Mouse (Mus musculus) cerebellum, postnatal 36 days (tissue): ENCODE results near the gene Kdm2b.

ENCODE experiments used
- DNase-seq, 2 experiments: peaks; one replicate each; pipeline ENCODE4 v3.0.0; 2021 to 2022; ENCODE audit warnings: mixed read lengths in 2 of 2

Kdm2b gene

GRCm38 (mm10) chr5:122972116-122972515, 17.5 kb downstream of the Kdm2b start:
- peak; percentile 81 for DNase-seq

DNA sequence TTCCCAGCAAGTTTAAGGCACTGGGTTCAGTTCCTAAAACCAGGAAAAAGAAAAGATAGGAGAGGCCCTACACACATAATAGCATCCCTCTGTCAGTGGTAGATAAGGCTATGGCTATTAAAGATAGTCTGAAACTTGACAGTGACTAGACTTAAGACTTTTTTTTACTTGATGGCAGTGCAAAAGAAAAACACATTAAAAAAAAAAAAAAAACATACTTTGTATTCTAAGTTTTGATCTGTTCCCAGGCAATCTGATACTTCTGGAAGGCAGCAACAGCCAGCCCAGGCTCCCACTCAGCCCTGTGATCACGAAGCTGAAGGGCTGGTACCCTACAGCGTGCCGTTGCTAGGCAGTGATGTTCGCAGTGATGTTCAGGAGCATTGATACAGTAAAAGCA, 18.2 kb downstream of the Kdm2b start:
- DNase-seq: no peak

DNA sequence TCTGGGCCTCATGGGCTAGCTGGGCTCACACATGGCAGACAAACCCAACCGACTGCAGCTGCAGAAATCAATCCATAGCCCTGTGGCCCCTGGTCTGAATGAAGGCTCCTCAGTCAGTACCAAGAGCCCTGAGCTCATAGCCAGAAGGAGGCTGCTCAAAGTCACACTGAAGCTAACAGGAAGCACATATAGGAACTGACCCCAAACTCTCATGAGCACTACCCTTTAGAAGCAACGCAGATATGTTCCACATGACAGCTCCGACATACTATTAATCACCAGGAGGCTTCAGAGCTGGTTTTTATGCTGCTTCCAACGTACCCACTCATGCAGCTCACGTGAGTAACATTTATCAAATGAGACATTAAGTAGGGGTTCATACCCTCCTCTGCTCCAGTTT, 19.6 kb downstream of the Kdm2b start:
- DNase-seq: no peak

- DNase-seq: peak; percentile 79 to 81
Observed at GRCm38 (mm10) chr5:122968322-122968721, 21.3 kb downstream of the Kdm2b start.

DNA sequence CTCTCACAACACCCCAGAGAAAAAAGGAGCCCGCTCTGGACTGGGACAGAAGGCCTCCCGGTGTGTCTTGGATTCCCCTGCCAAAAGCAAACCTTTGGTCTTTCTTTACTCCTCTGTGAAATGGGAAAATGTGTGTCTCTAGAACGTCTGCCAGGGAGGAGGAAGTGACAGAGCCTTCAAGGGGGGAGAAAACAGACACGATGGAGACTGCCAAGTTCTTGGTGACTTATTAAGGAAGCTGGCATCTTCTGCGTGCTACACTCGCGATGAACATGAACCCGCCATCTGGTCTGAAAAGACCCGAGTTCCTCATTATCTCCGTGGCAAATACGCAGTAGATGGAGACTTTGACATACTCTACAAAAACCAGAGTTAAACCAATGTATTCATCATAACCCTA, 24.2 kb downstream of the Kdm2b start:
- DNase-seq: peak in 1 of 2 experiments; percentile 22

DNA sequence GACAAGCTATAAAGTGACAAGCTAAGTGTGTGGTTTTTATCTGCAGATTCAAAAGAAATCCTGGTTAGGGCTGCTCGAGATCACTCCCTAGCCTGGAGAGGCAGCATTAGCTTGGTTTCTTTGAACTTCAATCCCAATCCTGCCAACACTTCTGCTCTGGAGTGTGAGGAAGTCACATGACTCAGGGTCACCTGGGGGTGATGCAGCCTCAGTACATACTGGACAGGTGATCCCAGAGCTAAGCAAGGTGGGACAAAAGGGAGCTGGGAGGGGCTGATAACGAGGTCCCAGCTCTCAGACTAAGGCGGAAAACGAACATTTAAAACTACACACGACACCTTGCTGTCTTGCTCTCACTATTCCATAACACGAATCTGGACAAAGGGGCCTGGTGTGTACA, 24.8 kb downstream of the Kdm2b start:
- no peak for DNase-seq

- no peak for DNase-seq
Observed at GRCm38 (mm10) chr5:122961905-122962304, 27.7 kb downstream of the Kdm2b start.

DNA sequence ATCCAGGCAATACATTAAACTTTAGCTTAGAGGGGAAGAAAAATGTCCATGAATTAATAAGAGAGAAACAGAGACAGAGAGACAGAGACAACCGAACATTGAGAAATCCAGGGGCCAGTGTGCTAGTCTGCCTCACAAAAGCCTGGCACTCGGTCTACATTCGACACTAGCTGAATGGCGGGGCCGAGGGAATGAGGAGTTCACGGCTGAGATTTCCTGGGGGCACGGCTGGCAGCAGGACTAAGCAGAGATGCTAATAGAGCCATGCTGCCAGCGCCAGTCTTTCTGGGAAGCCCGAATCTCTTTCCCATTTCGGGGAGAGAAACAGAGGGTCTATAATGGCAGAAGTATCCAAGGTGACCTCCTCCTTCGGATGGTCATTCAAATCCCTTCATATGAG, 30.2 kb downstream of the Kdm2b start:
- DNase-seq: no peak

DNA sequence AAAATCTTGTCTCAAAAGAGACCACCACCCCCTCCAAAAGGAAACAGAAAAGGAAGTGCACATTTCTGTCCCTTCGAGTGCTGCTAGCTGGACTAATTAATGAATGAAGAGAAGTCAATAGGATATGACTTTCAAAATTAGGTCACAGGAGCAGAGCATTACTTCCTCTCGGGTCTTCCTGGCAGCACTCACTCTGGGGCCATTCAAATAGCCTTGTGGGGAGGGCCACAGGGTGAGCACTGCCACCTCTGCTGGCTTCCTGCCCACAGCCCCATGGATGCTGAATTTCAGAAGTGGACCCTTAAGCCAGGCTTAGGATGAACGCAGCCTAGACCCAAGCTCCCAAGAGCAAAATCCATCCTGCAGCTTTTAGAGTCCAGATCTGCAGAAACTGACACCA, 33.6 kb downstream of the Kdm2b start:
- DNase-seq: no peak

GRCm38 (mm10) chr5:122951913-122952641, 37.5 kb downstream of the Kdm2b start:
- peak; percentile 29 to 33 for DNase-seq

DNA sequence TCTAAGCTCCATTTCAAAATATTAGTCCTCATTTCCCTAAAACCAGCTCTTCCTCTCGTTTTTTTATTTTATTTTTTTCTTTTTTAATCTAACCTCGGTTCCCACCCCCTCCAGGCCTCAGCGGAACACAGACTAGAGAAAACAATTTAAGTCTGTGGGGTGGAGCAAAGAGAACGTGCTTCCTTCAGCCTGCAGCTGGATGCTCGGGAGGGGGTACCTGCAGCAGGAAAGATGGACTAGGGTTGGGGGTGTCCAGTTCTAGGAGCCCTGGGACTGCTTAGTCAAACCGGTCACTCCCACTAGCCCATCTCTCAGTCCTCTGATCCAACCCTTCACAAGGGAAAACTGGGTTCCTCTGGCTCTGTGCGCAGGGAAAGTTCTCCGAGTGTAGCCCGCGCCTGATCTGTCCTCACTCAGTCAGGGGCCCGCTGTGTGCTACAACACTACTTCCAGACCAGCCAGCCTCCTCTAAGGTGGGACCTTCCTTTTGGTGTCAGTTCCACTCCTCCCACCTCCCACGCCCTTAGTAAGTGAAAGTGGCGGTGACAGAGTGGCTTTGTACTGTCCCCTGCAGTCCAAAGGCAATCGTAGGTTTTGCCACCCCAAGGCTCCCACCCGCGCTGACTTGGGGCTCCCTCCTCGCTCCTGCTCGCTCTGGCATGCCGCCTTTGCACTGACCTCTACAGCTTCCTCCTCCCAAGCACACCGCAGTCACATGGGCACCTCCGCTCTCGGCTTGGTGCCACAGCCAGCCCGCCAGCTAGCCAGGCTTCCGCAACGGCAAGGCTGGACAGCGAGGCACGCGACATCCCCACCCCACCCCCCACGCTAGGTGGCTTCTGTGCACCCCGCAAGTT, 38.3 kb downstream of the Kdm2b start:
- DNase-seq: peak; percentile 64 to 71

DNA sequence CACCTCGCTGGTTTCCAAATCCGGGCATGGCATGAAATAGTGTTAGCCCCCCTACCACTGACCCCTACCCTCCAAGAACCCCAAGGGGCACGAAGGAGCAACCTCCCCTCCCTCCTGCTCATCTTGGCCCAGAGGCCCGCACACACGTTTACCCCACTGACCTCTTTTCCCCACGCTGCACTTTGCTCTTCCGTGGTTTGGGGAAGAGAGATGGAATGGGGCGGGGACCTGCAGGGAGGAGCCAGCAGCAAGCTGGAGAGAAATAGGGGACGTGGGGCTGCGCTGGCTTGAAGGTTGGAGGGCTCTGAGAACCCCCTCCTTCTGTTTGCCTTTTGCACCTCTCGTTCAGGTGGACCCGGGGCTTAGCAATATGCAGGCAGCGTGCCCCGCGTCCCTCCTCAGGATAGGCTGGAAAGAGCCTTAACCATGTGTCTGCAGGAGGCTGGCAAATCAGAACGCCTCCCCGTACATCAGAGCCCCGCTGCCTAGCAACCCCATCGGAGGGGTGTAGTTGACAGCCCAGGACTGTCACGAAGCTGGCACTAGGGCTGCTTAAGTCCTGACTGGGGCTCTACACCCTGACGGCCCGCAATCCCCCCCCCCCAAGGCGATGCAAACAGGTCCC, 39.2 kb downstream of the Kdm2b start:
- peak; percentile 25 to 35 for DNase-seq

DNA sequence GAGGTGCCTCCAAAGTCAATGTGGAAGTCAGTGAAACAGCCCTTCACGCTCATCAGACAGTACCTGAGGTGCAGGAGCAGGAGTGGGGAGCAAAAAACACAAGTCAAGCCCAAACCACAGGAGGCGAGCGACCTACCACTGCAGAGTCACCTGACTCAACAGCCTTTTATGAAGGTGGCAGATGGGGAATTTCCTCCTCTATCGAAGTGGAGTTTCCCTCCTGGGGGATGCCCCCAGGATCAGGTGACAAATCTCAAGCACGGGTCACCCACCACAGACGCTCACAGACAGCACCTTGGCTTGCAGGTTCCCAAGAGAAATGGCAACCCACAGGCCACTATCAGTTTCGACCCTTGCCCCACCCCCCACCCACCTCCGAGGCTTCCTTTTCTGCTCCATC, 40.5 kb downstream of the Kdm2b start:
- no peak for DNase-seq

- no peak for DNase-seq
Observed at GRCm38 (mm10) chr5:122947534-122947933, 42.1 kb downstream of the Kdm2b start.

DNA sequence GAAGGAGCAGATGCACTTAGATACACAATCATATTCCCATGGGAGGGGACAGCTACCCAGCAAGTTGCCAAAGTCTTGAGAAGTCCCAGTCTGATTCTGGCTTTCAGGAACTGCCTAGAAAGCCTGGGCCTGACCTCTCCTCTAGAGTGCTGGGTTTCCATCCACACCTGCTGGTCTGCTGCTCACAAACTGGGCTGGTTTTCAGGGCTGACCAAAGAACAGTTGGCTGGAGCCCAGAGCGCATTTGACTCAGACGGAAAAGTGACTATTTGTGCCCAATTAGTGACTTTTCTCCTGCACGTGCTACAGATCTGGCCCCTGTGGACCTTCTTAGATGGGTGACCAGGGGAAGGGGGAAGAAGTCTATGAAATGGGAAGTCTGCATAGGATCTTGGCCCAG, 50.9 kb downstream of the Kdm2b start:
- peak; percentile 59 to 65 for DNase-seq

DNA sequence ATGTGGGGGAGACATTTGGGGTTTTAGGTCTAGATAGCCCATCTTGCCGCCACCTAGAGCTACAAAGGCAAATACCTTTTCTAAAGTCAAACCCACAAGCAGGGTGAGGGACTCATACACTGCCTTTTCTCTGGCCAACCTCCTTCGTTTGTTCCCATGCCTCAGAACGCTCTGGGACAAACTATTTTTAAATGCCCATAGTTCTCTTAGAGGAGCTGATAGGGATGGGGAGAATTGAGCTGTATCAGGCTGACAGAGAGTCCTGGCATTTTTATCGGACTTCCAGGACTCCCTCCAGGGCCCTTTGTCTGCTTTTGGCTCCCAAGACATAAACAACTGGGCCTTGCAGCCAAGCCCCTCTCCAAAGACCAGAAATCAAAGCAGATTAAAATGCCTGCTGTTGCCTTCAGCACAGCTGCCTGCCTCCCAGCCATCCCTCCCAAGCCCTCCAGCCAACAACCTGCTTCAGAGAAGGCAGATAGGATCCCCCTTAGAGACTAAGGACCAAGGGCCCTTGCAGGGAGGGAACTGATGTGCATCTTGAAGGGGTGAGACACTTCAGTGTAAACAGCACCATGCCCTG, 51.6 kb downstream of the Kdm2b start:
- no peak for DNase-seq

GRCm38 (mm10) chr5:122937031-122937430, 52.6 kb downstream of the Kdm2b start:
- DNase-seq: no peak

DNA sequence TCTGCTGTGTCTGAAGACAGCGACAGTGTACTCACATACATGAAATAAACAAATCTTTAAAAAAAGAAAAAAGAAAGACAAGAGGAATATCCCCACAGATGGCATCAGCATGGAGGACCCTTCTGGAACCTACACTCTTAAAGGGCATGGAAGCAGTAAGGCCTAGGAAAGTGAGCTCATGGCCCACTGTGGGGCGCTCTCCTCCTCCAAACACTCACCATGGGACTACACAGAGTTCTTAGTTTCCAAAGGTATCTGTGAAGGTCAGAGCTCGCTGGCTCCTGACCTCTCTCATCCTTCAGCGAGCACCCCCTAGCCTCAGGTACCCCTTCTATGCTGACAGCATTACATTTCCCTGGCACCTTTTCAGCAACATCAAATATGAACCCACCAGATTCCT, 53.8 kb downstream of the Kdm2b start:
- DNase-seq: no peak

GRCm38 (mm10) chr5:122930991-122931390, 58.6 kb downstream of the Kdm2b start:
- DNase-seq: no peak

GRCm38 (mm10) chr5:122928293-122928692, 61.3 kb downstream of the Kdm2b start:
- DNase-seq: no peak

DNA sequence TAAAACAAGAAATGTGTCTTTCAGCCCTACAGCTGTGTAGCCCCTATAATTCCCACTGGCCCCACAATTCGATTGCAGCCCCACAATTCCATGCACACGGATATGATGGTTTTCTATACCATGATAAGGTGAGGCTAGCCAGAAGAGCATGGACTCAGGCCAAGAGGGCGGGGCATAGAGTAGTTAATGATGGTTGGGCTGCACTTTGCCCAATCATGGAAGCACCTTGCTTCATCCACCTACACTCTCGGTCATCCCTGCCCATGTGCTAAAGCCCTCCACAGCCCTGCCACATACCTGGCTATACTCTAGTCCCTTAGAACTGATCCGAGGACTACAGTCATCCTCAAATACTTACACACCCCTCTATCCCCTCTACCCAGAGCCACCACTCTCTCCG, 61.9 kb downstream of the Kdm2b start:
- DNase-seq: no peak

DNA sequence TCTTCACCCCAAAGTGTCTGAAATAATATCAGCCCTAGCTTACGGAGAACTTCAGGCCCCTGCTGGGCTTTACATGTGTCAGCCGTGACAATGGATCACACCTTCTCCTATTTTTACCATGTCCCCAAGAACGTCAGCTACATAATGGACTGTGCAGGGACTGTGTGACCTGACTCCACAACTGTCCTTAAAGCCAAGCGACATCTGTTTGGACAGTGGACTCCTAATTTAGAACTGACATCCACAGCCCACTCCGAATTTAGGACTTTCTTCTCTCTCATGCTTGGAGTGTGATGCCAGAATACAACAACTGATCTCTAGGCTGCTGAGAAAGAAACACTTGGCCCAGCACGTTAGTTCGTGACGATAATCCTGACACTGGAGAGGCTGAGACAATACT, 62.5 kb downstream of the Kdm2b start:
- no peak for DNase-seq

GRCm38 (mm10) chr5:122926341-122926740, 63.3 kb downstream of the Kdm2b start:
- no peak for DNase-seq
